Mouse (Mus musculus) CH12F3 (cell line): ENCODE data around the gene Fam229b.

Experiments
- in situ Hi-C: fragments of 300-500 bp; cut with MboI; formaldehyde crosslinking; loops from 2 replicates; pipeline ENCODE4 v1.14.3; 2020; ENCODE audit warnings: low sequenced_read_pairs

The Fam229b gene

GRCm38 (mm10) chr10:39138761-39139160 lies 5.0 kb upstream of the Fam229b start:
- in situ Hi-C loops: no loop called here

GRCm38 (mm10) chr10:39137766-39138165 lies 4.1 kb upstream of the Fam229b start:
- in situ Hi-C loops: no loop called here

DNA sequence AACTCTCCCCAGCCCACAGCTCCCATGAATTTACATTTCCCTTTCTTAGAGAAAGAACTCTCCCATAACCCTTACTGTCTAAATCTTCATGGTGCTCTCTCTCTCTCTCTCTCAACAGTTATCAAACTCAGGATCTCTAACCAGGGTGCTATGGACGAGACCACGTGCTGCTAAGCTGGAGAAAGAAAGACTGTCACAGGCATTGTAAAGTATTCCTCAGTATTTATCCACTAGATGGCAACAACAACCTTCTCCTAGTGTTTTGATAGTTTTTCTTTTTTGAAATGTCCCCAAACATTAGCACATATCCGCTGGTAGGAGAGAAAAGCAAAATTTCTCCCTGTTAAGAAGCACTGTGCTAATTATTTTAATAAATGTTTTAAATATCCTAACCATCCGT lies 12.3 kb downstream of the Fam229b start:
- in situ Hi-C loops: no loop called here

DNA sequence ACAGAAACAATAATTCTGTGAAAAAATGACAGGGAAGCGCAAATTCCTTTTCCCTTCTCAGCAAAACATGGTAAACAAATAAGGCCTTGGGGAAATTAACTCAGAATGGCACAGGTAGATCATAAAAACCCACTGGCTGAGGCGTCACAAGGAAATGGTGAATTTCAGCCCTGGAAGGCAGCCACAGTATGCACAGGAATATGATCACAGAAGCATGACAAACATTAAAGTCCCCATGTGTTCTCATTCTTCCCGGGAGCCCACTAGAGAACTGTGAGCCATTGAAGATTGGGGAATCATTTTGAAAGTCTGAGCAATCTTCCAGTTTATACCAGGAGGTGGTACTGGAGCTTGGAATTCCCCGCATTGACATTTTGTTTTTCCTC lies 24.2 kb downstream of the Fam229b start:
- in situ Hi-C loops: no loop called here

GRCm38 (mm10) chr10:39108837-39109488 lies 24.8 kb downstream of the Fam229b start:
- in situ Hi-C loops: no loop called here

DNA sequence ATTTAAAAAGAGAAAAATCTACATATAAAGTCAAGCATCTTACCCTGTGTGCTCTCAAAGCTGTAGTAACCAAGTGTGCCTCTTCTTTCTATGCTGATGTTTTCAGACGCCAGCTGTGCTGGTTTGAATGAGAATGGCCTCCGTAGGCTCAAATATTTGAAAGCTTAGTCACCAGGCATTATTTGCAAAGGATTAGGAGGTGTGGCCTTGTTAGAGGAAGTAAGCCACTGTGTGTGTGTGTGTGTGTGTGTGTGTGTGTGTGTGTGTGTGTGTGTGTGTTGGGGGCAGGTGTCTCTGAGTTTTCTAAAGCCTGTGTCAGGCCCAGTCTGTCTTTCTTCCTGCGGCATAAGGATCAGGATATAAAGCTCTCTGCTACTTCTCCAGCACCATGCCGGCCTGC lies 26.8 kb downstream of the Fam229b start:
- in situ Hi-C loops: no loop called here

GRCm38 (mm10) chr10:39106413-39106812 lies 27.3 kb downstream of the Fam229b start:
- in situ Hi-C loops: no loop called here

- in situ Hi-C loops: no loop called here
Measured at GRCm38 (mm10) chr10:39104803-39105449, 28.8 kb downstream of the Fam229b start.

- in situ Hi-C loops: no loop called here
Measured at GRCm38 (mm10) chr10:39098746-39099145, 35.0 kb downstream of the Fam229b start.

- in situ Hi-C loops: no loop called here
Measured at GRCm38 (mm10) chr10:39096981-39097380, 36.7 kb downstream of the Fam229b start.

DNA sequence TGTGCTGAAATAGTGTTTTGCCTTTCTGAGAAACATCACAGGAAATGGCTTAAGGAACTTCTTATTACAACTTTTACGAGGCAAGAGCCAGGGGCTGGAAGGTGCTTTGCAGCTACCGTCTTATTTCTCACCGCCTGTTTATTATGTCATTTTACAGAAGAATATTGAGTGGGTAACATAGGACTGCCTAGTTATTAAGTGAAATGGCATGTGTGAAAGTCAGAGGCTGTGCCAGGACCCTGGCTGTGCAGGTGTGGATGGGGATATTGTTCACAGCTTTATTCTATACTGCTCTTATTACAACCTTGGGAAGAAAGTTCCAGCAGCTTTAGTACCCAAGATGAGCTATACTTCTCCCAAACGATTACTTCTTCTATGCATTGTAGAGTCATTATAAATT lies 61.7 kb downstream of the Fam229b start:
- in situ Hi-C loops: no loop called here
